15 mouse cellular contexts compared by ENCODE assay signal in genomic region chr10:41972676-41973075, GRCm38 (mm10). TPM values are rescaled to one million over a fixed set of nuclear protein-coding genes. Genes with fewer than 3 reads are reported as not detected.
DNase-seq lines count a peak whose midpoint lies in the region; ATAC-seq lines count a peak whose summit lies in the region.
"Had no signal": no experiment of that assay in that cellular context is flagged by ENCODE, and none has a peak within 500 bp of the region (broad histone marks: within the 10 kb centered on the region; RNA-seq: fewer than 3 reads in every experiment).

No protein-coding gene starts in this region.

- peak overlapping the region; percentile 64 for H3K27ac ChIP-seq in kidney, embryonic 15.5 days
- H3K27ac ChIP-seq in neural tube, embryonic 15.5 days (replicated peaks), result no peak overlapping the region
- H3K27ac ChIP-seq: hindbrain, embryonic 13.5 days had no signal

- no peaks in the 10 kb centered on the region for H3K4me1 ChIP-seq in kidney, embryonic 15.5 days
- H3K4me1 ChIP-seq in neural tube, embryonic 15.5 days, result no peaks in the 10 kb centered on the region
- H3K4me1 ChIP-seq: hindbrain, embryonic 13.5 days had no signal

- H3K4me3 ChIP-seq in kidney, embryonic 15.5 days (replicated peaks), result no peak overlapping the region
- no peak overlapping the region for H3K4me3 ChIP-seq in neural tube, embryonic 15.5 days (replicated peaks)
- H3K4me3 ChIP-seq: hindbrain, embryonic 13.5 days had no signal

- 75% methylated on average over 9 of the region's 9 CpGs for WGBS in kidney, embryonic 15.5 days
- 86% methylated on average over 9 of the region's 9 CpGs for WGBS in neural tube, embryonic 15.5 days

- DNase-seq in kidney, postnatal 36 days, result no peak
- peak; percentile 76 for DNase-seq in 416B (ENCODE audit: low read depth)
- peak; percentile 31 for DNase-seq in CD4-positive, CD25-positive, alpha-beta regulatory T cell, adult 2 months (ENCODE audit: low read depth, low spot score)
- DNase-seq in left cerebral cortex, postnatal 25 days (ENCODE audit: low spot score in 2 of 2), result no peak
- DNase-seq in gastrocnemius, postnatal 25 days, result no peak
- DNase-seq: cerebellum, postnatal 14 days; kidney, adult 11 months; lung, postnatal 4 days had no signal

- no peak overlapping the region for H3K9ac ChIP-seq in kidney, embryonic 15.5 days
- H3K9ac ChIP-seq in neural tube, embryonic 15.5 days (replicated peaks), result no peak overlapping the region
- H3K9ac ChIP-seq: hindbrain, embryonic 13.5 days had no signal

- intact Hi-C loops in left cerebral cortex, postnatal 25 days (cut with DNase I), result no loop called here

- no peaks in the 10 kb centered on the region for H3K36me3 ChIP-seq in kidney, embryonic 15.5 days
- H3K36me3 ChIP-seq in neural tube, embryonic 15.5 days, result no peaks in the 10 kb centered on the region
- H3K36me3 ChIP-seq: hindbrain, embryonic 13.5 days had no signal

- H3K4me2 ChIP-seq in kidney, embryonic 15.5 days, result no peak overlapping the region
- H3K4me2 ChIP-seq in neural tube, embryonic 15.5 days, result no peak overlapping the region
- H3K4me2 ChIP-seq: hindbrain, embryonic 13.5 days had no signal

- ATAC-seq in kidney, embryonic 15.5 days (replicated peaks; ENCODE audit: low FRiP score), result no peak
- ATAC-seq in inflammation-experienced regulatory T-cells, adult 6 months, result peak; percentile 32
- ATAC-seq in neural tube, embryonic 15.5 days (ENCODE audit: low FRiP score), result no peak
- ATAC-seq: midbrain, embryonic 16.5 days; Patski had no signal

- H3K27me3 ChIP-seq in kidney, embryonic 15.5 days, result no peaks in the 10 kb centered on the region
- H3K27me3 ChIP-seq in neural tube, embryonic 15.5 days (replicated peaks), result no peaks in the 10 kb centered on the region
- H3K27me3 ChIP-seq: hindbrain, embryonic 13.5 days; Patski had no signal

- H3K9me3 ChIP-seq in kidney, embryonic 15.5 days (replicated peaks), result no peaks in the 10 kb centered on the region
- no peaks in the 10 kb centered on the region for H3K9me3 ChIP-seq in neural tube, embryonic 15.5 days (replicated peaks)
- H3K9me3 ChIP-seq: hindbrain, embryonic 13.5 days had no signal

RNA-seq across cellular contexts. Expression of gene Armc2, which starts 45.6 kb away (rescaled TPM):
- 0.86 and 1.1 TPM in 2 replicates for polyA plus RNA-seq in kidney, embryonic 15.5 days (2015; fragmentation: Nextera tagmentation; extraction: Ambion mirVana)
- under 1 TPM; 0.49 to 0.89 (median 0.77) TPM for polyA plus RNA-seq in inflammation-experienced regulatory T-cells, adult 6 months (2017; shearing (Covaris generic))
- polyA plus RNA-seq in neural tube, embryonic 15.5 days (2015; fragmentation: Nextera tagmentation; extraction: Ambion mirVana), result 7.1 and 10.2 TPM in 2 replicates
- total RNA-seq in left cerebral cortex, postnatal 25 days (2021), result 10 to 100 TPM; 14.2 to 15.8 TPM
- under 1 TPM; 0.16 to 0.33 TPM for total RNA-seq in gastrocnemius, postnatal 25 days (2021)
- polyA plus RNA-seq: liver, adult 2 months had no signal

Comparison
In these comparisons a context has a peak if more than half of its experiments do, and no peak if none do; other contexts are left out.
1. DNase-seq: peak in 416B (single experiment) and CD4-positive, CD25-positive, alpha-beta regulatory T cell, adult 2 months (single experiment); none in kidney, postnatal 36 days (0 of 2), left cerebral cortex, postnatal 25 days (0 of 2) and gastrocnemius, postnatal 25 days (single experiment).